Mouse (Mus musculus): ENCODE results near the gene Med14. TPM values are rescaled to one million over a fixed set of nuclear protein-coding genes. Genes with fewer than 3 reads are reported as not detected.

Gene Med14
- polyA plus RNA-seq, 1 experiment from 2014 or later = 10.7 TPM

- Histone ChIP-seq H3K4me2 (peak overlapping the region; percentile 56), H3K27me3 (peaks cover 8% of the 10 kb centered on the region; the same call in 1 of the 2 replicates), H3K9ac (peak overlapping the region; percentile 70), H3K36me3 (no peaks in the 10 kb centered on the region), H3K27ac (peak overlapping the region; percentile 98), H3K9me3 (no peaks in the 10 kb centered on the region), H3K4me1 (0 out of 2 replicates have a peak, but pooled peaks cover 6% of the 10 kb centered on the region), H3K4me3 (peak overlapping the region; percentile 67)
- no peak for ATAC-seq (ENCODE audit: borderline replicate concordance, extremely low read depth, low FRiP score, low TSS enrichment)
- WGBS = 9% methylated on average over 25 of the region's 25 CpGs
Observed at GRCm38 (mm10) chrX:12761259-12761625, 631 bp downstream of the Med14 start.

GRCm38 (mm10) chrX:12760501-12760900, 1.4 kb downstream of the Med14 start:
- H3K4me2 ChIP-seq = peak overlapping the region; percentile 56
- 0 out of 2 replicates have a peak, but pooled peaks cover 6% of the 10 kb centered on the region for H3K4me1 ChIP-seq
- 14% methylated on average over 8 of the region's 8 CpGs for WGBS
- H3K9me3 ChIP-seq = no peaks in the 10 kb centered on the region
- H3K27ac ChIP-seq = peak overlapping the region; percentile 98; the same call in 1 of the 2 replicates
- peaks cover 8% of the 10 kb centered on the region; the same call in 1 of the 2 replicates for H3K27me3 ChIP-seq
- H3K9ac ChIP-seq = peak overlapping the region; percentile 24
- H3K36me3 ChIP-seq = no peaks in the 10 kb centered on the region
- H3K4me3 ChIP-seq = peak overlapping the region; percentile 67
- no peak for ATAC-seq (ENCODE audit: borderline replicate concordance, extremely low read depth, low FRiP score, low TSS enrichment)

- no peak overlapping the region for H3K9ac ChIP-seq
- H3K9me3 ChIP-seq = no peaks in the 10 kb centered on the region
- 47% methylated on average over 5 of the region's 5 CpGs for WGBS
- no peak overlapping the region for H3K27ac ChIP-seq
- H3K36me3 ChIP-seq = no peaks in the 10 kb centered on the region
- 0 out of 2 replicates have a peak, but pooled peaks cover 6% of the 10 kb centered on the region for H3K4me1 ChIP-seq
- peaks cover 8% of the 10 kb centered on the region; the same call in 1 of the 2 replicates for H3K27me3 ChIP-seq
- H3K4me2 ChIP-seq = peak overlapping the region; percentile 56
- H3K4me3 ChIP-seq = peak overlapping the region; percentile 14; the same call in 1 of the 2 replicates
- ATAC-seq (ENCODE audit: borderline replicate concordance, extremely low read depth, low FRiP score, low TSS enrichment) = no peak
Observed at GRCm38 (mm10) chrX:12759625-12760024, 2.2 kb downstream of the Med14 start.

DNA sequence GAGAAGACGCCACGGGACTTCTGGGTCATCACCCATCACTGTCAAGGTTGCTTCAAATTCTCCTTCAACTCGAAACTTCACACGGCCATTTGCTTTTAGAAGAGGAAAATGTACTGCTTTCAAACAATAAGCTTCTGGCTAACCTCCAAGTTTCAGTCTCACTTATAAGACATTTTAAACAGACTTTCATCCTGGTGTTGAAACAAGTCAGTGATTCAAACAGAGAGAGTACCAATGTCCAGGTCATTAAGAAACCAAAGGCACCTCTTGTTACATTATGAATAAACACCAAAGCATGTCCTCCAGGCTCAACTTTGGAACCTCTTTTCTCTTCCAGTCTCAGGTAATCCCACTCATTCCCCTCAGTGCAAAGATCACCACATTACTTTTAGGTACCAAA, 14.0 kb downstream of the Med14 start:
- no peak overlapping the region for H3K9ac ChIP-seq
- WGBS = 62% methylated on average over 4 of the region's 4 CpGs
- no peaks in the 10 kb centered on the region for H3K4me1 ChIP-seq
- ATAC-seq (ENCODE audit: borderline replicate concordance, extremely low read depth, low FRiP score, low TSS enrichment) = no peak
- H3K9me3 ChIP-seq = no peaks in the 10 kb centered on the region
- H3K4me3 ChIP-seq = no peak overlapping the region
- no peak overlapping the region for H3K27ac ChIP-seq
- no peaks in the 10 kb centered on the region for H3K36me3 ChIP-seq
- H3K27me3 ChIP-seq = no peaks in the 10 kb centered on the region
- H3K4me2 ChIP-seq = no peak overlapping the region

- no peak overlapping the region for H3K9ac ChIP-seq
- no peak for ATAC-seq (ENCODE audit: borderline replicate concordance, extremely low read depth, low FRiP score, low TSS enrichment)
- no peaks in the 10 kb centered on the region for H3K9me3 ChIP-seq
- no peak overlapping the region for H3K4me3 ChIP-seq
- no peaks in the 10 kb centered on the region for H3K36me3 ChIP-seq
- H3K27me3 ChIP-seq = no peaks in the 10 kb centered on the region
- no peak overlapping the region for H3K4me2 ChIP-seq
- H3K4me1 ChIP-seq = no peaks in the 10 kb centered on the region
- no peak overlapping the region for H3K27ac ChIP-seq
- 88% methylated on average over 3 of the region's 3 CpGs for WGBS
Observed at GRCm38 (mm10) chrX:12746729-12747128, 15.1 kb downstream of the Med14 start.

- H3K36me3 ChIP-seq = no peaks in the 10 kb centered on the region
- H3K9me3 ChIP-seq = no peaks in the 10 kb centered on the region
- H3K27ac ChIP-seq = no peak overlapping the region
- H3K4me2 ChIP-seq = no peak overlapping the region
- H3K9ac ChIP-seq = no peak overlapping the region
- H3K4me1 ChIP-seq = no peaks in the 10 kb centered on the region
- no peaks in the 10 kb centered on the region for H3K27me3 ChIP-seq
- no peak overlapping the region for H3K4me3 ChIP-seq
- no peak for ATAC-seq (ENCODE audit: borderline replicate concordance, extremely low read depth, low FRiP score, low TSS enrichment)
Observed at GRCm38 (mm10) chrX:12740396-12740795, 21.5 kb downstream of the Med14 start.

DNA sequence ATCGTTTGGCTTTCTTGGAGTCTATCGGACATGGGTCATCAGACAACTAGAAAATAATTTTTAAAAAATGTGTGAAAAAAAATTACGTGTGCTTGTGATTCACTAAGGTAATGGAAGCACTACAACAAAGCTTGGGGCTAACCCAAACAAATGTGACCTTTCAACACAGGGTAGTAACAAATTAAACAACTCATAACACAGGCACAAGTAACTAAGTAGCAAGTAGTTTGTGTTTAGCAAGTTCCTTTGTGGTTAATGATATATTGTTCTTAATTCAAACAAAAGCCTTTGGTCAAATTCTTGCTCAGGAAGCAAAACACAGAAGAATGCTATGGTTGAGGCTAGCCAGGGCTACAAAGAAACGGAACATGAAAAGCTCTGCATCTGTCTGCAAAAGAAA, 45.8 kb downstream of the Med14 start:
- Histone ChIP-seq H3K27me3 (no peaks in the 10 kb centered on the region), H3K36me3 (0 out of 2 replicates have a peak, but pooled peaks cover 6% of the 10 kb centered on the region), H3K4me3 (no peak overlapping the region), H3K9ac (no peak overlapping the region), H3K4me1 (no peaks in the 10 kb centered on the region), H3K4me2 (no peak overlapping the region), H3K27ac (no peak overlapping the region), H3K9me3 (no peaks in the 10 kb centered on the region)
- no peak for ATAC-seq (ENCODE audit: borderline replicate concordance, extremely low read depth, low FRiP score, low TSS enrichment)
- 82% methylated on average over 4 of the region's 4 CpGs for WGBS

DNA sequence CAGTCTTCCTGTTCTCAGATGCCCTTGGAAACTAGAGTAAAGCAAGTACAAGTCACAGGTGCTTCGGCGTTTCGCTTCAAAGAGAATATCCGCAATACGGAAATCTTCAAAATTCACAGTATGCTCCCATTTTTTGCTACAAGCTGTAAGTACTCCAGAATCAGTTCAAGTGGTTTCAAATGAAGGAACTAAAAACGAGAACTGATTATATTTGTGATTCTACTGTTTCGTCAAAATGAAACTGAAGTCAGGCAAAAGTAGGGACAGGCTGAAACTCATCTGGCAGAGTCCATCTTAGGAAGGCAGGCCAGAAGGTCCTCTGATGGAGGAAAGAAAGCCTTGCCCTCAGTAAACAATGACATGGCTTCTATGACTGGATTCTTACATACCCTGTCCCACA, 48.1 kb downstream of the Med14 start:
- Histone ChIP-seq H3K4me3 (no peak overlapping the region), H3K27me3 (no peaks in the 10 kb centered on the region), H3K9ac (no peak overlapping the region), H3K36me3 (0 out of 2 replicates have a peak, but pooled peaks cover 6% of the 10 kb centered on the region), H3K27ac (no peak overlapping the region), H3K4me2 (no peak overlapping the region), H3K9me3 (no peaks in the 10 kb centered on the region), H3K4me1 (no peaks in the 10 kb centered on the region)
- 90% methylated on average over 7 of the region's 7 CpGs for WGBS
- ATAC-seq (ENCODE audit: borderline replicate concordance, extremely low read depth, low FRiP score, low TSS enrichment) = no peak

GRCm38 (mm10) chrX:12686910-12687309, 75.0 kb downstream of the Med14 start:
- Histone ChIP-seq H3K4me3 (no peak overlapping the region), H3K27me3 (no peaks in the 10 kb centered on the region), H3K9ac (no peak overlapping the region), H3K27ac (no peak overlapping the region), H3K4me2 (no peak overlapping the region), H3K4me1 (no peaks in the 10 kb centered on the region), H3K9me3 (no peaks in the 10 kb centered on the region), H3K36me3 (peaks cover 11% of the 10 kb centered on the region; the same call in 1 of the 2 replicates)
- ATAC-seq (ENCODE audit: borderline replicate concordance, extremely low read depth, low FRiP score, low TSS enrichment) = peak; percentile 67; the same call in 1 of the 2 replicates
- 53% methylated on average over 8 of the region's 8 CpGs for WGBS

DNA sequence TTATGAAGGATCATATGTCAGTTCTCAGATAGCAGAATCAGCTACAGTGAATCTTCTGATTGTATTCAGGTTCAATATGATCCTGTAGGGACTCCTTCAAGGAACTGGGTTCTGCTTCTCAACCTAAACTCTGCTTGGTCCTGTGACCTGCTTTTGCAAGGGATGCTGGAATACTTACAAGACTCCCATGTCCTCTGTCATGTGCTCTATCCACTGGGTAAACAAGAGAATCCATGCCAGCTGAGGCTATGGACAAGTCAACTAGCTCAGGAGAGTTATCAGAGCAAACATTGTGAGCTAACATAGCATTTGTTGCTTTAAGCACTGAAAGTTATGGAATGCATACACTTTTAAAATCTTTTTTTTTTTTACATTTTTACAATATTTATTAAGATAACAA, 75.8 kb downstream of the Med14 start:
- H3K36me3 ChIP-seq = peaks cover 11% of the 10 kb centered on the region; the same call in 1 of the 2 replicates
- H3K27ac ChIP-seq = no peak overlapping the region
- H3K27me3 ChIP-seq = no peaks in the 10 kb centered on the region
- no peaks in the 10 kb centered on the region for H3K4me1 ChIP-seq
- H3K4me3 ChIP-seq = no peak overlapping the region
- no peak for ATAC-seq (ENCODE audit: borderline replicate concordance, extremely low read depth, low FRiP score, low TSS enrichment)
- H3K9me3 ChIP-seq = no peaks in the 10 kb centered on the region
- no peak overlapping the region for H3K4me2 ChIP-seq
- no peak overlapping the region for H3K9ac ChIP-seq

DNA sequence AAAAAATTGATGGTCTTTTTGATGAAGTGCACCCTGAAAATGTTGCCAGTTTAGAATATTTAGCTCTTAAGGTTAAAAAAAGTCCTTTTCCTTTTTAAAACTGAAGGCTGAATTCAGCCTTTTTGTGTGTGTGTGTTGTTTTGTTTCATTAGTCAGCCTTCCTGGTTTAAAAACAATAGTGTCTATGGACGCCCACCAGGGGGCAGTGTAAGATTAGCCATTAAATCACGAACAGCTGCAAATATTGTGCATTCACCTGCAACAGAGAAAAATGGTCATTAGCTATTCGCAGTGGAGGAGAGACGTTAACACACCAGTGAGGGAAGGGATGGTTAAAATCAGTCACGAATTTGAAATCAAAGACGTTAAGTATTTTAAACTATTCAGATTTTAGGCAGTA, 84.5 kb downstream of the Med14 start:
- H3K36me3 ChIP-seq = 0 out of 2 replicates have a peak, but pooled peaks cover 3% of the 10 kb centered on the region
- no peak for ATAC-seq (ENCODE audit: borderline replicate concordance, extremely low read depth, low FRiP score, low TSS enrichment)
- no peaks in the 10 kb centered on the region for H3K4me1 ChIP-seq
- no peaks in the 10 kb centered on the region for H3K27me3 ChIP-seq
- 24% methylated on average over 6 of the region's 6 CpGs for WGBS
- no peak overlapping the region for H3K9ac ChIP-seq
- H3K9me3 ChIP-seq = no peaks in the 10 kb centered on the region
- H3K4me3 ChIP-seq = no peak overlapping the region
- H3K4me2 ChIP-seq = no peak overlapping the region
- H3K27ac ChIP-seq = no peak overlapping the region

GRCm38 (mm10) chrX:12673054-12673775, 88.7 kb downstream of the Med14 start, which contains the start of gene 1810030O07Rik:
TSS of gene 1810030O07Rik (minus strand) at chrX:12673668.
- H3K4me1 ChIP-seq = no peaks in the 10 kb centered on the region
- H3K27ac ChIP-seq = peak within 1 kb of the TSS; percentile 92
- ATAC-seq (ENCODE audit: borderline replicate concordance, extremely low read depth, low FRiP score, low TSS enrichment) = peak; percentile 100
- no peaks in the 10 kb centered on the region for H3K9me3 ChIP-seq
- peak within 1 kb of the TSS; percentile 61 for H3K9ac ChIP-seq
- WGBS = 7% methylated on average over 41 of the region's 42 CpGs
- H3K4me3 ChIP-seq = peak within 1 kb of the TSS; percentile 75
- no peaks in the 10 kb centered on the region for H3K27me3 ChIP-seq
- H3K4me2 ChIP-seq = peak within 1 kb of the TSS; percentile 52
- H3K36me3 ChIP-seq = peaks cover 8% of the 10 kb centered on the region; the same call in 1 of the 2 replicates
